Mouse (Mus musculus) frontal cortex, adult 2 months (tissue): ENCODE measurements around the gene Hhat. TPM values are rescaled to one million over a fixed set of nuclear protein-coding genes. Genes with fewer than 3 reads are reported as not detected.

Experiments
- DNase-seq, 2 experiments: peaks; one replicate each; pipeline ENCODE4 v3.0.0; 2022; ENCODE audit warnings: low spot score in 1 of 2; ENCODE audit errors: extremely low spot score in 1 of 2
- polyA plus RNA-seq: library from polyadenylated mRNA; depleted of rRNA; stranded (reverse); fragments of >200 nt; gene quantifications from 2 replicates; pipeline ENCODE4 v1.2.3, GENCODE M21; 2012; rRNA removed

The Hhat gene
- polyA plus RNA-seq, 1 experiment: 1.6 TPM

- DNase-seq: no peak
Measured at GRCm38 (mm10) chr1:192451722-192452121, 319.3 kb downstream of the Hhat start.

GRCm38 (mm10) chr1:192450425-192450824 lies 320.6 kb downstream of the Hhat start:
- DNase-seq: no peak

- no peak for DNase-seq
Measured at GRCm38 (mm10) chr1:192449572-192450351, 321.3 kb downstream of the Hhat start.

- DNase-seq: no peak
Measured at GRCm38 (mm10) chr1:192448512-192448911, 322.5 kb downstream of the Hhat start.

GRCm38 (mm10) chr1:192447666-192448065 lies 323.4 kb downstream of the Hhat start:
- no peak for DNase-seq

Other genes with a start within 250 kb of the Hhat start
- gene Sertad4, start 84.5 kb upstream of the Hhat start, polyA plus RNA-seq: 19.1 and 23.5 TPM in 2 replicates